Mouse (Mus musculus) cerebellum, adult 11 months (tissue): ENCODE measurements around the gene Fanca.

Experiments used
- DNase-seq: peaks from one replicate; pipeline ENCODE4 v3.0.0; 2022

The Fanca gene

GRCm38 (mm10) chr8:123318467-123318911 lies at the start of gene Fanca:
TSS of gene Fanca (minus strand) at chr8:123318576.
- DNase-seq = peak; percentile 89

GRCm38 (mm10) chr8:123361082-123361739 lies 42.8 kb upstream of the Fanca start:
- DNase-seq = peak; percentile 76

- DNase-seq = no peak
Observed at GRCm38 (mm10) chr8:123353216-123353615, 34.8 kb upstream of the Fanca start.

- DNase-seq = no peak
Observed at GRCm38 (mm10) chr8:123352786-123353185, 34.4 kb upstream of the Fanca start.

GRCm38 (mm10) chr8:123352118-123352517 lies 33.7 kb upstream of the Fanca start:
- no peak for DNase-seq

GRCm38 (mm10) chr8:123349073-123349472 lies 30.7 kb upstream of the Fanca start:
- DNase-seq = no peak

GRCm38 (mm10) chr8:123348237-123348843 lies 30.0 kb upstream of the Fanca start:
- no peak for DNase-seq

GRCm38 (mm10) chr8:123347293-123347692 lies 28.9 kb upstream of the Fanca start:
- no peak for DNase-seq

GRCm38 (mm10) chr8:123345856-123346255 lies 27.5 kb upstream of the Fanca start:
- DNase-seq = no peak

- DNase-seq = no peak
Observed at GRCm38 (mm10) chr8:123345135-123345534, 26.8 kb upstream of the Fanca start.

- DNase-seq = no peak
Observed at GRCm38 (mm10) chr8:123343422-123343821, 25.0 kb upstream of the Fanca start.

GRCm38 (mm10) chr8:123342911-123343310 lies 24.5 kb upstream of the Fanca start:
- DNase-seq = no peak

GRCm38 (mm10) chr8:123342253-123342652 lies 23.9 kb upstream of the Fanca start:
- DNase-seq = no peak

GRCm38 (mm10) chr8:123341040-123342015 lies 23.0 kb upstream of the Fanca start:
- no peak for DNase-seq

- no peak for DNase-seq
Observed at GRCm38 (mm10) chr8:123340071-123340470, 21.7 kb upstream of the Fanca start.

- DNase-seq = no peak
Observed at GRCm38 (mm10) chr8:123337475-123337874, 19.1 kb upstream of the Fanca start.

GRCm38 (mm10) chr8:123334467-123334866 lies 16.1 kb upstream of the Fanca start:
- DNase-seq = no peak

- DNase-seq = no peak
Observed at GRCm38 (mm10) chr8:123333864-123334263, 15.5 kb upstream of the Fanca start.

GRCm38 (mm10) chr8:123333091-123333587 lies 14.8 kb upstream of the Fanca start:
- DNase-seq = no peak

- peak; percentile 78 for DNase-seq
Observed at GRCm38 (mm10) chr8:123332262-123333090, 14.1 kb upstream of the Fanca start, which contains the start of gene Spire2. TSS of gene Spire2 (plus strand) at chr8:123332713.

GRCm38 (mm10) chr8:123331810-123332209 lies 13.4 kb upstream of the Fanca start:
- no peak for DNase-seq

- no peak for DNase-seq
Observed at GRCm38 (mm10) chr8:123331301-123331700, 12.9 kb upstream of the Fanca start.
